Mouse (Mus musculus) right cerebral cortex, adult 18-20 months (tissue): ENCODE data around the gene Miox.

Source experiments
- DNase-seq: peaks from one replicate; pipeline ENCODE4 v3.0.0; 2022; ENCODE audit warnings: mixed read lengths

Gene Miox

GRCm38 (mm10) chr15:89316146-89316545 lies 18.1 kb upstream of the Miox start:
- DNase-seq: no peak

- no peak for DNase-seq
Measured at GRCm38 (mm10) chr15:89321264-89321663, 12.9 kb upstream of the Miox start.

- no peak for DNase-seq
Measured at GRCm38 (mm10) chr15:89322670-89323522, 11.3 kb upstream of the Miox start, which contains the start of gene Adm2. Gene Adm2, plus strand, starts transcription at chr15:89322720.

- no peak for DNase-seq
Measured at GRCm38 (mm10) chr15:89323656-89324055, 10.5 kb upstream of the Miox start.

GRCm38 (mm10) chr15:89326441-89326840 lies 7.8 kb upstream of the Miox start:
- no peak for DNase-seq

- no peak for DNase-seq
Measured at GRCm38 (mm10) chr15:89334774-89335537, 758 bp downstream of the Miox start.

DNA sequence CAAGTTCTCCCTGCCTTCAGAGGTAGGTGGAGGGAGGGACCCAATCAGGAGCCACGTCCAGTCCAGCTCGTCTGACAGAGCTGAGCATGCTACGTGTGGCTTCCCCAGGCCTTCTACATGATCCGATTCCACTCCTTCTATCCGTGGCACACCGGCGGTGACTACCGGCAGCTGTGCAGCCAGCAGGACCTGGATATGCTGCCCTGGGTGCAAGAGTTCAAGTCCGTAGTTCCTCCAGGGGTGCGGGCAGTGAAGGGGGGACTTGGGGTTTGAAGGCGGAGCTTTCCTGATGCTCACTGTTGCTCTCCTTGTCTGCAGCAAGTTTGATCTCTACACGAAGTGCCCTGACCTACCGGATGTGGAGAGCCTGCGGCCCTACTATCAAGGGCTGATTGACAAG lies 2.2 kb downstream of the Miox start:
- DNase-seq: no peak

DNA sequence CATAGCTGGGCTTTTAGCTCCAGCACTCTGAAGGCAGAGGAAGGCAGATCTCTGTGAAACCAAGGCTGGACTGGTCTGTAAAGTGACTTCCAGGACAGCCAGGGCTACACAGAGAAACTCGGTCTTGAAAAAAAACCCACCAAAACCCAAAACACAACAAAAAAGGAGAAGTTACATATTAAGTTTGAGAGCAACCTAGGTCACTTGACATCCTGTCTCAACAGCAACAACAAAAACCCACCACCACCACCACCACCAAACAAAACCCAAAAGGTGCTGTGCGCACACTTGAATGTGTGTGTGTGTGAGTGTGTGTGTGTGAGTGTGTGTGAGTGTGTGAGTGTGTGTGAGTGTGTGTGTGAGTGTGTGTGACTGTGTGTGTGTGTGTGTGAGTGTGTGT lies 5.5 kb downstream of the Miox start:
- DNase-seq: no peak

GRCm38 (mm10) chr15:89340136-89340535 lies 5.9 kb downstream of the Miox start:
- no peak for DNase-seq

- no peak for DNase-seq
Measured at GRCm38 (mm10) chr15:89341678-89342077, 7.5 kb downstream of the Miox start.

GRCm38 (mm10) chr15:89343325-89343724 lies 9.1 kb downstream of the Miox start:
- no peak for DNase-seq

DNA sequence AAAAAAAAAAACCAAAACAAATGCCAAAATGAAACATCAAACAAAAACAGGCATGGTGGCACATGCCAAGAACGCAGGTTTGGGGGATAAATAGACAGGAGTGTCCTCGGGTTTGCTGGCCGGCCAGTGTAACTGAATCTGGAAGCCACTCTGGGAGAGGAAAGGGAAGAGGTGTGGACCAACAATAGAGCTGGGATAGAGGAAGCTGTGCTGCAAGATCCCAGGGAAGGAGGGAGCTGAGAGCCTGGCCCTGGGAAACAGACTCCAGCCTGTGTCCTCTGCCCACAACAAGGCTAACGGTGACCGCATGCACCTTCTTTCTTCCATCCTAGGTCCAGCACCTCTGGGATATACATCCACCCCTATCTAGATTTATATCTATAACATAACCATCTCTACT lies 16.2 kb downstream of the Miox start:
- no peak for DNase-seq

DNA sequence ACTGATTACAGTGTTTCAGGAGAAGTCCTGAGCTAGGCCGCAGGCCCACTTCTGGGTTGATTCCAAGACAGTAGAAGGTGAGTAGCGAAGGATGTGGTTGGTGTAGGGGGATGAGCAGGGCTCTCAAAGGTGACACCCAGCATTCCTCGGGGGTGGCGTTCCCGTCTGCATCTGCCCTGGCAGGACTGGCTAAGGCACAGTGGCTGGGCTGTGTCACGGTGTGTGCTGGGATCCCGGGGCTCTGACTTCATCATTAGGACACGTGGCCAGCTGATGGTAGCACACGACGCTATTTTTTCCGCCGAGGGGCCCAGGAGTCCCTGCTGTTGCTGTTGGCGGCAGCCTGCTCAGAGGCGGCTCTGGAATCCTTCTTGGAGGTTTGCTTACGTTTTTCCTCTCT lies 17.1 kb downstream of the Miox start:
- no peak for DNase-seq

DNA sequence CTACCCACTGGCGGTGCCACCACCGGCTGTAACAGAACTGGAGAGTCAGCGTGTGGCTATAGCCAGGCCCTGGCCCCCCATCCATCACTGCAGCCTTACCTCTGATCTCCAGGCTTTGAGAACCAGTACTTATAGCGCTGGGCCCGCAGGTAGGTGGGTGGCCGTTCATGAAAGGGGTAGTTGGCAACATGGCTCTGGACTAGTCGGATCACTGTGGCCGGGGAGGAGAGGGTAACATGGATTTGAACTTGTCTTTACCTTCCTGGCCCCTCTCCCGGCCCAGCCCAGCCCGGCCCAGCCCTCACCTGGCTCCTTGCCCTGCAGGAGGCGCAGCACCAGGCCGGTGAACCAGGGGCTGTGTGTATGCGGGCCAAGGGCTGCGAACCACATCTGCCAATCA lies 17.9 kb downstream of the Miox start:
- DNase-seq: no peak

DNA sequence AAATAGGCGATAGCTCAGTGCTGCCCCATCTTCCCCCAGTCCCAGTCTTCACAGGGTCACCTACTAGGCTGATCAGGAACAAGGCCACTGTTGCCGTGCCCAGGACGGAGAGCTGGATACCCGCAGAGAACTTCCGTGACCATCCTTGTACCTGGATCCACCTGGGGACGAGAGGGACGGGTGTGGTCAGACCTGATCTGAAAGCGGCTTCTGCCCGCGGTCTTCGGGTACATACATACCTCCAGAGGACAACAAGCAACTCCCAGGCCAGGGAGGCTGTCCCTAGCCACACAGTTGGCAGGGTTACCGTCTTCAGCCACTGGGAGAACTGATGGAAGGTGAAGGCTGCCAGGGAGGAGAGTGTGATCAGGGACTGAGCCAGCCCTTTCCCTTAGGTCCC lies 18.6 kb downstream of the Miox start:
- no peak for DNase-seq

- DNase-seq: no peak
Measured at GRCm38 (mm10) chr15:89353837-89354236, 19.6 kb downstream of the Miox start.

DNA sequence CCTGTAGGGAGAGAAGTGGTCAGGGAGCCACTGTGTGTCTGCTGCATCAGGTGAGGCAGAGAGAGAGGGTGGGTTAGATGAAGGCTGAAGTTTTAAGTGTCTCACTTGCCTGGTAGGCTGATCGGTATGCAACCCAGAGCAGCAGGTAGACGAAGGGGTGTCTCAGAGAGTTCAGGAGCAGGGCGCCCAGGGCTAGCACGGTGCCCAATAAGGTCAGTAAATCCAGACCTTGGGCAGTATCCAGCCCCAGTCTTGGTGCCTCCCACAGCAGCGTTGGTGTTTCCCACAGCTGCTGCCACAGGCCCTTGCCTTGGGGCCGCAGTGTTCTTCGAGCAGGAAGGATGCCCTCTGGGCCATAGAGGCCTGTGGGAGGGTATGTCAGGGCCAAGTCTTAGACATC lies 20.3 kb downstream of the Miox start:
- no peak for DNase-seq

DNA sequence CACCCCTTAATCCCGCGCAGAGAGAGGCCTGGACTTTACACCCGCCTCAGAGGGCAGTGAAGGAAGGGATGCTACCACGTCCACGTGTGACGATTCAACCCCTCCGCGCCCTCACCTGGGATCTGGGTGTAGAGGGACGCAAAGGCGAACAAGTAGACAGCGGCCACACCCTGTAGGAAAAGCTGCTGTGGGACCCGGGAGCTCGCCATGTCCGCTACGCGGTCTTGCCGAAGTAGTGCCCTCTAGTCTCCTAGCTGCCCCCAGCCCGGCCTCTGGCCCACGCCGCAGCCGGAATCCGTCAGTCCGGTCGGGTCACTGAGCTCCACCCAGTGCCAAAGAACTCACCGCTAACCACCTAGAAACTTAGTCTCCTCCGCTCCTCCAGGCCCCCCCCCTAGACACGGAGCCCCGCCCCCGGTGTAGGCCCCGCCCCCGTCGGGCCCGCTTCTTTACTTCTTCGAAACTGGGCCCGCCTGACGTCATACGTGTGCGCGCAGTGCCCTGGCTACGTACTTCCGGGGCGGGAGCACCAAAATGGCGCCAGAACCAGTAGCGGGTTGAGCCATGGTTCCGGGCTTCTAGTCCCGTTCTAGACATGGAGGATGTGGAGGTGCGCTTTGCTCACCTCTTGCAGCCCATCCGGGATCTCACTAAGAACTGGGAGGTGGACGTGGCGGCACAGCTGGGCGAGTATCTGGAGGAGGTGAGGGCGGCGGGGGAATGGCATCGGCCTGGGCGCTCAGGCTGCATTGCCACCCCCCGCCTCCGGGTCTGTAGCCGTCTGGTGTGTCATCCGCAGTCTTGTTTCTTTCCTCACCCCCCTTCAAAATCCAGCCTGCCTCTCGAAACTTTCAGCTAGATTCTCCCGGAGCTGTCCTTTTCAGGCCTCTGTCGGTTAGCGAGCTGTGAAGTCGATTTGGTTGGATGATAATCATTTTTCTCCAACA lies 21.3 kb downstream of the Miox start, which contains the start of the genes Lmf2 and Ncaph2:
TSS of gene Lmf2 (minus strand) at position 419 of the 947 bp plus-strand sequence.
TSS of gene Ncaph2 (plus strand) at position 479 of the 947 bp plus-strand sequence.
- peak; percentile 94 for DNase-seq

GRCm38 (mm10) chr15:89356372-89356771 lies 22.2 kb downstream of the Miox start:
- peak; percentile 46 for DNase-seq

- no peak for DNase-seq
Measured at GRCm38 (mm10) chr15:89358784-89359183, 24.6 kb downstream of the Miox start.

DNA sequence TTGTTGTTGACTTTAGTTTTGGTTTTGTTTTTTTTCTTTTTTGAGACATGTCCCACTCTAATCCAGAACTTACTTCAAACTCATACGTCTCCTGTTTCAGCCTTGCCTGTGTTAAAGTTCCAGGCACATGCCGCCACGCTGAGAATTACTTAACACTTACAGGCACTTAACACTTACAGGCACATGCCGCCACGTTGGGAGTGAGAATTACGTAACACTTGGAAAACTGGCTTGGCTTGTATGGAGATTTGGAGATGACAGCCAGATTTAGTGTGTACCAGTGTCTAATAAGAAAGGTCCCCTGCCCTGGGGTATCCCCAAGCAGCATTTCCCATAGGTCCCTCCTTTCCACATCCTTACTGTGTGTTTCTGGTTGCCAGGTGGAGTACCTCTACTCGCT lies 28.9 kb downstream of the Miox start:
- no peak for DNase-seq

GRCm38 (mm10) chr15:89365141-89365551 lies 30.9 kb downstream of the Miox start:
- DNase-seq: no peak

- no peak for DNase-seq
Measured at GRCm38 (mm10) chr15:89372068-89372467, 37.9 kb downstream of the Miox start.
